Mouse (Mus musculus): ENCODE measurements at regions not wholly inside any gene's neighbourhood (a gene's known extent, or its start where the extent isn't known, plus 50 kb on each side); places are given as distances from the start of the nearest gene placed in this dataset.

DNA sequence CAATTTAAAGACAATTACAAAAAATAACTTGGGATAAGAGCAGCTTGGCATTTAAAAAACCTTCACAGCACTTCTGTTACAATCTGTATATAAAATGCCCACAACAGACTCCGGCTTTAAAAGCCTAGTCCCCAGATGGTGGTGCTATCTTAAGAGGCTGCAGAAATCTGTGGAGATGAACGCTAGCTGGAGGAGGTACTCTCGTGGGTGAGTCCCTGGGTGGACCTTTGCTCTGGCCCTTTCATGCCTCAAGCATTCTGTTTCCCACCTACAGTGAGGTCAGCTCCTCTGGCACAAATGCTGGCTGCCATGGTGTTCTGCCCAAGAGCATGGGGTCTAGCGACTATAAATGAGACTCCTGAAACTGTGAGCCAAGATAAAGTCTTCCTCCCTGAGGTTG lies 280.6 kb upstream of the 9630041A04Rik start:
- Histone ChIP-seq H3K27me3 (ENCODE audit: control insufficient read depth, insufficient read depth, low read length) (no peaks in the 10 kb centered on the region), H3K9me3 (replicated peaks; ENCODE audit: control insufficient read depth, low read length) (peaks cover 4% of the 10 kb centered on the region; the same call in 1 of the 2 replicates), H3K27ac (ENCODE audit: low read depth) (no peak overlapping the region), H3K4me3 (ENCODE audit: low read depth, low read length) (no peak overlapping the region), H3K36me3 (replicated peaks; ENCODE audit: control insufficient read depth, insufficient read depth, low read length) (no peaks in the 10 kb centered on the region), H3K4me1 (ENCODE audit: control insufficient read depth, insufficient read depth) (no peaks in the 10 kb centered on the region), H3K4me2 (ENCODE audit: low read depth, low read length) (no peak overlapping the region), H3K9ac (replicated peaks; ENCODE audit: low read depth, low read length) (no peak overlapping the region)
- no peak for TF ChIP-seq EP300 (IDR thresholded peaks at IDR 0.05; ENCODE audit: low read depth)
- TF ChIP-seq CTCF (IDR thresholded peaks at IDR 0.05; ENCODE audit: low read depth): no peak
- 85% methylated on average over 4 of the region's 4 CpGs for WGBS
- ATAC-seq (ENCODE audit: insufficient read depth, low read depth) (no peak), DNase-seq (ENCODE audit: low spot score) (no peak)

- no peak overlapping the region for H3K27ac ChIP-seq (ENCODE audit: low read depth)
- DNase-seq (ENCODE audit: low spot score) (no peak), ATAC-seq (ENCODE audit: insufficient read depth, low read depth) (no peak)
- TF ChIP-seq CTCF (IDR thresholded peaks at IDR 0.05; ENCODE audit: low read depth) (no peak), EP300 (IDR thresholded peaks at IDR 0.05; ENCODE audit: low read depth) (no peak)
- 19% methylated on average over 4 of the region's 4 CpGs for whole genome bisulfite sequencing
- no peak overlapping the region for H3K9ac ChIP-seq (replicated peaks; ENCODE audit: low read depth, low read length)
- no peaks in the 10 kb centered on the region for H3K9me3 ChIP-seq (replicated peaks; ENCODE audit: control insufficient read depth, low read length)
- H3K4me1 ChIP-seq (ENCODE audit: control insufficient read depth, insufficient read depth): no peaks in the 10 kb centered on the region
- H3K4me2 ChIP-seq (ENCODE audit: low read depth, low read length): no peak overlapping the region
- no peak overlapping the region for H3K4me3 ChIP-seq (ENCODE audit: low read depth, low read length)
- H3K27me3 ChIP-seq (ENCODE audit: control insufficient read depth, insufficient read depth, low read length): no peaks in the 10 kb centered on the region
- H3K36me3 ChIP-seq (replicated peaks; ENCODE audit: control insufficient read depth, insufficient read depth, low read length): no peaks in the 10 kb centered on the region
These were observed 290.9 kb upstream of the 9630041A04Rik start for GRCm38 (mm10) chr9:101570714-101571113.

GRCm38 (mm10) chr9:101563196-101563595 lies 298.4 kb upstream of the 9630041A04Rik start:
- H3K4me1 ChIP-seq (ENCODE audit: control insufficient read depth, insufficient read depth): no peaks in the 10 kb centered on the region
- no peaks in the 10 kb centered on the region for H3K36me3 ChIP-seq (replicated peaks; ENCODE audit: control insufficient read depth, insufficient read depth, low read length)
- no peak for TF ChIP-seq EP300 (IDR thresholded peaks at IDR 0.05; ENCODE audit: low read depth)
- no peak for TF ChIP-seq CTCF (IDR thresholded peaks at IDR 0.05; ENCODE audit: low read depth)
- no peak overlapping the region for H3K4me3 ChIP-seq (ENCODE audit: low read depth, low read length)
- no peaks in the 10 kb centered on the region for H3K9me3 ChIP-seq (replicated peaks; ENCODE audit: control insufficient read depth, low read length)
- no peak overlapping the region for H3K4me2 ChIP-seq (ENCODE audit: low read depth, low read length)
- H3K27me3 ChIP-seq (ENCODE audit: control insufficient read depth, insufficient read depth, low read length): no peaks in the 10 kb centered on the region
- 74% methylated on average over 9 of the region's 9 CpGs for WGBS
- ATAC-seq (ENCODE audit: insufficient read depth, low read depth): no peak
- no peak overlapping the region for H3K9ac ChIP-seq (replicated peaks; ENCODE audit: low read depth, low read length)
- no peak for DNase-seq (ENCODE audit: low spot score)
- H3K27ac ChIP-seq (ENCODE audit: low read depth): no peak overlapping the region

GRCm38 (mm10) chr9:101559366-101559765 lies 302.3 kb upstream of the 9630041A04Rik start:
- Histone ChIP-seq H3K36me3 (replicated peaks; ENCODE audit: control insufficient read depth, insufficient read depth, low read length) (no peaks in the 10 kb centered on the region), H3K4me3 (ENCODE audit: low read depth, low read length) (no peak overlapping the region), H3K4me2 (ENCODE audit: low read depth, low read length) (no peak overlapping the region), H3K9me3 (replicated peaks; ENCODE audit: control insufficient read depth, low read length) (no peaks in the 10 kb centered on the region), H3K27ac (ENCODE audit: low read depth) (no peak overlapping the region), H3K4me1 (ENCODE audit: control insufficient read depth, insufficient read depth) (peaks cover 4% of the 10 kb centered on the region; the same call in 1 of the 2 replicates), H3K27me3 (ENCODE audit: control insufficient read depth, insufficient read depth, low read length) (no peaks in the 10 kb centered on the region), H3K9ac (replicated peaks; ENCODE audit: low read depth, low read length) (no peak overlapping the region)
- no peak for TF ChIP-seq CTCF (IDR thresholded peaks at IDR 0.05; ENCODE audit: low read depth)
- TF ChIP-seq EP300 (IDR thresholded peaks at IDR 0.05; ENCODE audit: low read depth): no peak
- DNase-seq (ENCODE audit: low spot score) (no peak), ATAC-seq (ENCODE audit: insufficient read depth, low read depth) (no peak)
- WGBS: 80% methylated on average over 11 of the region's 11 CpGs

DNA sequence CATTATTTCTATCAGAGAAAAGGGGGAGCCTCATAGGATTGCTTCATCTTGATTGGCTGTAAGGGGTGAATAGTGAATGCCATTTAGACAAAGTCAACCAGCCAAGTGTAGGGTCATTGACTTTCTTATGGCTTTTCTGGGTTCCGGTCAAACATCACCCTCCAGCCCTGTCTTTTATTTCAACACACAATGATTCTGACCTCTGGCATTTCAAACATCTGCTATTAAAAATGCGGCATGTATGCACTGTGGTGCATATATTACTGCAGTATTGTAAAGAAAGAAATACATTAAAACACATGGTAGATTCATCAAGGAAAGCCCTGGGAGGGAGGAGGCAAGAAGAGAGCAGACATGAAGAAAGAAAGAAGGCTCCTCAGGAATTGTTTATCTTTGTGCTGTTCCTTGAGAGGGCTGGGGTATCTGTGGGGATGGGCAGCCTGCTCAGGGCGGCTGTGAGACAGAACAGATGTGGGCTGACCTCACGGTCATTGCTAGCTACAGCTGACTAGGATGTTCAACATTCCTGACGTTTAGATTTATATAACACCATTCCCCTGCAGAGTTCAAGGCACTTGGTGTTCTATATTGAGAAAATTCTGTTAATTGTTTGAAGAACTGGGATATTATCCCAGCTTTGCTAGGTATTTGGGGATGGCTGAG lies 303.5 kb upstream of the Ppp2r3a start:
- Histone ChIP-seq H3K9me3 (replicated peaks; ENCODE audit: control insufficient read depth, low read length) (no peaks in the 10 kb centered on the region), H3K9ac (replicated peaks; ENCODE audit: low read depth, low read length) (no peak overlapping the region), H3K4me1 (ENCODE audit: control insufficient read depth, insufficient read depth) (peaks cover 4% of the 10 kb centered on the region; the same call in 1 of the 2 replicates), H3K36me3 (replicated peaks; ENCODE audit: control insufficient read depth, insufficient read depth, low read length) (no peaks in the 10 kb centered on the region), H3K4me2 (ENCODE audit: low read depth, low read length) (no peak overlapping the region), H3K27me3 (ENCODE audit: control insufficient read depth, insufficient read depth, low read length) (no peaks in the 10 kb centered on the region), H3K27ac (ENCODE audit: low read depth) (no peak overlapping the region), H3K4me3 (ENCODE audit: low read depth, low read length) (no peak overlapping the region)
- 24% methylated on average over 5 of the region's 5 CpGs for WGBS
- no peak for DNase-seq (ENCODE audit: low spot score)
- TF ChIP-seq EP300 (IDR thresholded peaks at IDR 0.05; ENCODE audit: low read depth): no peak
- TF ChIP-seq CTCF (IDR thresholded peaks at IDR 0.05; ENCODE audit: low read depth): no peak
- peak; percentile 72 for ATAC-seq (ENCODE audit: insufficient read depth, low read depth)

- peaks cover 4% of the 10 kb centered on the region; the same call in 1 of the 2 replicates for H3K4me1 ChIP-seq (ENCODE audit: control insufficient read depth, insufficient read depth)
- no peak for ATAC-seq (ENCODE audit: insufficient read depth, low read depth)
- no peaks in the 10 kb centered on the region for H3K9me3 ChIP-seq (replicated peaks; ENCODE audit: control insufficient read depth, low read length)
- H3K4me2 ChIP-seq (ENCODE audit: low read depth, low read length): no peak overlapping the region
- H3K9ac ChIP-seq (replicated peaks; ENCODE audit: low read depth, low read length): no peak overlapping the region
- no peaks in the 10 kb centered on the region for H3K27me3 ChIP-seq (ENCODE audit: control insufficient read depth, insufficient read depth, low read length)
- TF ChIP-seq EP300 (IDR thresholded peaks at IDR 0.05; ENCODE audit: low read depth) (no peak), CTCF (IDR thresholded peaks at IDR 0.05; ENCODE audit: low read depth) (no peak)
- DNase-seq (ENCODE audit: low spot score): no peak
- WGBS: 79% methylated on average over 6 of the region's 6 CpGs
- H3K36me3 ChIP-seq (replicated peaks; ENCODE audit: control insufficient read depth, insufficient read depth, low read length): no peaks in the 10 kb centered on the region
- H3K4me3 ChIP-seq (ENCODE audit: low read depth, low read length): no peak overlapping the region
- H3K27ac ChIP-seq (ENCODE audit: low read depth): no peak overlapping the region
These were observed 301.2 kb upstream of the Ppp2r3a start for GRCm38 (mm10) chr9:101552789-101553188.
